Mouse (Mus musculus): Measurements from ENCODE around the gene Eif3k. TPM values are rescaled to one million over a fixed set of nuclear protein-coding genes. Genes with fewer than 3 reads are reported as not detected.

Gene Eif3k
- polyA plus RNA-seq, 1 experiment from 2014 or later, result 356 TPM

DNA sequence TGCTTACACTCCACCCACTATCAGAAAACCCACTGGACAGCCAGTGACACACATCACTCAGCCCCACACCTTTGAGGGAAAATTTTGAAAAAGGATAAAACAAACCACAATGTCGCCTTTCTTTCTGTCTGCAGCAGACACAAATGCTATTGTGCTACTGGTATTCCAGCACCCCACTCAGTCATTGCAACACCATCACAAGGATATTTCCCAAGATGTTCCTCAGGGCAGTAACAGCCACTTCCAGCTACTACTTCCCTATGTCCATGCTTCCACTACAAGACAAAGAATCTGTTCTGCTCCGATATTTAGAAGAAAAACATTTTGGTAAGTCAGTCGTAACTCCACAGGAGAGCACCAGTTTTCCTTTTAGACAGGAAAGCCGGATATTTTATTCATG, 26.9 kb downstream of the Eif3k start:
- Histone ChIP-seq H3K9ac (no peak overlapping the region), H3K4me1 (peaks cover 71% of the 10 kb centered on the region), H3K4me3 (no peak overlapping the region), H3K27ac (peak overlapping the region; percentile 20; the same call in 1 of the 2 replicates), H3K27me3 (no peaks in the 10 kb centered on the region), H3K9me3 (replicated peaks) (no peaks in the 10 kb centered on the region), H3K36me3 (ENCODE audit: poor library complexity, severe bottlenecking) (peaks cover 8% of the 10 kb centered on the region), H3K4me2 (no peak overlapping the region)
- WGBS, result 87% methylated on average over 4 of the region's 4 CpGs
- no peak for ATAC-seq

DNA sequence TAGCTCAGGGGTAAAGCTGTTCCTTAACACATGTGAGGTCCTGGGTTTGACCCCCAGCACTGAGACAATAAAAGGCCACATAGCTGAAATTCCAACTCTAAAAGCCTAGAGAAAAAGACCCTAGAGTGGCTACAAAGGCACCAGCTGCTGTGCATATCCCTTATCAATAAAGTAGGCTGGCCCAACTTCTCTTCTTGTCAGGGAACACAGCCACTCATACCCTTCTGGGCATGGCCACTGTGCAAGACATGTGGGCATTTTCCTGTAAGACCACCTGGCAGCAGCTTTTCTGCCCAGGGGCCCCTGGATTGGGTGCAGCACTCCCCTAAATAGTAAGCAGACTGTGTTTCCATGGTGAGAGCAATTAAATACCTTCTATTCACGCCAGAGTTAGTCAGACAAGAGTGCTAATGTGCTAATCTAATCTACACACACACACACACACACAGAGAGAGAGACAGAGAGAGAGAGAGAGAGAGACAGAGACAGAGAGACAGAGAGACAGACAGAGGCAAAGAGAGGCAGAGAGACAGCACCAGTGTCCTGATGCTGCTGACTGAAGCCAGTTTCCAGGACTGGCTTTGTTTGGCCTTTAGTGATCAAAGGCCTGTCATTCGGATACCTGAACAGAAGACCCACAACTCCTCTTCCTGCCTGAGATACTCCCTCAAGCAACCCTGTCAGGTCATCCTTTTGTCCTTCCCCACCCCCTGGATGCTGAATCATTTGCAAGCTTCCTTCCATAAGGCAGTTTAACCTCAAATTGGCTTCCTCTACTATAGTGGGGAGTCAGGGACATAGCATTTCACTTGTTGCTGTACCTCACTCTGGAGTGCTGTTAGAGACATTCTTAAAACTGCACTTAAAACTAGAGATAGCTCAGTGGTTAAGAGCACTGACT, 27.9 kb downstream of the Eif3k start:
- 0 out of 2 replicates have a peak overlapping the region, but pooled peaks have one; percentile 17 for H3K9ac ChIP-seq
- peaks cover 60% of the 10 kb centered on the region for H3K4me1 ChIP-seq
- no peak overlapping the region for H3K4me3 ChIP-seq
- no peaks in the 10 kb centered on the region for H3K9me3 ChIP-seq (replicated peaks)
- H3K4me2 ChIP-seq, result peak overlapping the region; percentile 21; the same call in 1 of the 2 replicates
- H3K36me3 ChIP-seq (ENCODE audit: poor library complexity, severe bottlenecking), result peaks cover 8% of the 10 kb centered on the region
- peak overlapping the region; percentile 22 for H3K27ac ChIP-seq
- 8% methylated on average over 2 of the region's 2 CpGs for WGBS
- peak; percentile 88 for ATAC-seq
- H3K27me3 ChIP-seq, result no peaks in the 10 kb centered on the region; the same call in 1 of the 2 replicates

DNA sequence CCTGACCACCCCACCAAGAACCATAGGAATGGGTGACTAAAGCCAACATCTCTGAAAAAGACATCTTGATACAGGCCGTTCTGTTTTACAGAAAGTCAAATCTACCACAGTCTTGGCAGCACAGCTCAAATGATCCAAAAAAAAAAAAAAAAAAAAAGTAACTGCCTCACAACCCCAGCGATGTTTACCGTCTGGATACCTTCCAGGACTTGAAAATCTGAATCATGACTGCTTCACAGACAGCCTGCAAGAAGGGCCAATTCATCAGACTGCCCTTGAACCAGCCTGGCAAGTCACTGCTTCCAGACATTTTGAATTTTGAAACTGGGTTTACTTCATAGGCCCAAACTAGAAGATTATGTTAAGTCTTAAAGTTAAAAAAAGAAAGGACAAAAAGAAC, 28.9 kb downstream of the Eif3k start:
- peaks cover 52% of the 10 kb centered on the region for H3K4me1 ChIP-seq
- ATAC-seq, result no peak
- H3K4me3 ChIP-seq, result no peak overlapping the region
- WGBS, result 18% methylated on average over 3 of the region's 3 CpGs
- peak overlapping the region; percentile 22 for H3K27ac ChIP-seq
- H3K36me3 ChIP-seq (ENCODE audit: poor library complexity, severe bottlenecking), result peaks cover 8% of the 10 kb centered on the region
- no peaks in the 10 kb centered on the region for H3K9me3 ChIP-seq (replicated peaks)
- H3K4me2 ChIP-seq, result no peak overlapping the region
- H3K9ac ChIP-seq, result no peak overlapping the region
- peaks cover 4% of the 10 kb centered on the region; the same call in 1 of the 2 replicates for H3K27me3 ChIP-seq

DNA sequence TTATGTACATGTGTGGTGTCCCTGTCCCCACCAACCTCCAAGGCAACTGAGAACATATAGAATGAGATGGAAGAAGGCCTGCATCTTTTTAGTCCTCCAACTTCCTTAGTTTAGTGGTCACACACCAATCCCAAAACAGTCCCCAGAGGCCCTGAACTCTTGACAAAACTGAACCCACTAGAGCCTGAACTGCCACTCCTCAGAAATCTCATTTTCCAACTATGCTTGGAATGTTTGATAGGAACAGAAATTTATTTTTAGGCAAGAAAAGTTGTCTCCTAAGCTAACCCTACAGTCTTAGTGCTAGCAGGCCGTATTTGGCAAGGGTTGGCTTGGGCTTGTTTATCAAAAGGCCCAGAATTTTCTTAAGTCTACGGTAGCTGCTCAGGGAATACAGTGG, 29.9 kb downstream of the Eif3k start:
- Histone ChIP-seq H3K27ac (no peak overlapping the region), H3K9me3 (replicated peaks) (no peaks in the 10 kb centered on the region), H3K9ac (no peak overlapping the region), H3K4me2 (no peak overlapping the region), H3K4me1 (peaks cover 46% of the 10 kb centered on the region), H3K36me3 (ENCODE audit: poor library complexity, severe bottlenecking) (peaks cover 8% of the 10 kb centered on the region), H3K27me3 (peaks cover 5% of the 10 kb centered on the region; the same call in 1 of the 2 replicates), H3K4me3 (no peak overlapping the region)
- no peak for ATAC-seq
- 92% methylated on average over 2 of the region's 2 CpGs for WGBS

DNA sequence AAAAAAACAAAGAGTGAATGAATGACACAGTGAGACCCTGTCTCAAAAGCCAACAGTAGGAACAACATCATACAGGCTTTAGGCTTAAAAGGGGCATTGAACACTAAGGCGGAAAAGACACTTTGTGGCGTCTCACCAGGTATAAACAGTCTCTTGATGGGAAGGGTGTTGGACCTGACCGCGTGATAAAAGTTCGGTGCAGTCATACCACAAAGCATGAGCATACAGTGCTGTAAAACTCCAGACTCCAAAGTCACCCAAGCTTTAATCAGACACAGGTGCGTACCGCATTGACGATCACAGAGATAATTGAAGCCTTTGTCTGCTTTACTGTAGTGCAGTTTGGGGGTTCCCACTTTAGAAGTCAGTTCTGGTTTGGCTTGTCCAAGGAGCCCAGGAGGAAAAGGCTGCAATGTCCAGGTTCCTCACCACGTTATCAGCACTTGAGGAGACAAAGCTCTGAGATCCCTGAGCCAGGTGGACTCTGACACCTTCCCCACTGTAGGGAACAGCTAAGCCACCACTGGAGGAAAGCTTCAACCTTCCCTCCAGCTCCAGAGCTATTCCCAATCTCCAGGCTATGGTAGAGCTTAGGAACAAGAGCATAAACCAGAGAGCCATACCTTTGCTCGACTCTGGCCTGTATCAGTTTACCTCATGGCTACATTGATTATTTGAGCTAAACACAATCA, 31.2 kb downstream of the Eif3k start:
- H3K4me1 ChIP-seq, result peaks cover 51% of the 10 kb centered on the region
- peaks cover 6% of the 10 kb centered on the region; the same call in 1 of the 2 replicates for H3K27me3 ChIP-seq
- H3K4me3 ChIP-seq, result no peak overlapping the region
- H3K4me2 ChIP-seq, result no peak overlapping the region
- H3K36me3 ChIP-seq (ENCODE audit: poor library complexity, severe bottlenecking), result peaks cover 8% of the 10 kb centered on the region
- no peak for ATAC-seq
- H3K9ac ChIP-seq, result no peak overlapping the region
- no peaks in the 10 kb centered on the region for H3K9me3 ChIP-seq (replicated peaks)
- WGBS, result 93% methylated on average over 10 of the region's 10 CpGs
- H3K27ac ChIP-seq, result no peak overlapping the region

DNA sequence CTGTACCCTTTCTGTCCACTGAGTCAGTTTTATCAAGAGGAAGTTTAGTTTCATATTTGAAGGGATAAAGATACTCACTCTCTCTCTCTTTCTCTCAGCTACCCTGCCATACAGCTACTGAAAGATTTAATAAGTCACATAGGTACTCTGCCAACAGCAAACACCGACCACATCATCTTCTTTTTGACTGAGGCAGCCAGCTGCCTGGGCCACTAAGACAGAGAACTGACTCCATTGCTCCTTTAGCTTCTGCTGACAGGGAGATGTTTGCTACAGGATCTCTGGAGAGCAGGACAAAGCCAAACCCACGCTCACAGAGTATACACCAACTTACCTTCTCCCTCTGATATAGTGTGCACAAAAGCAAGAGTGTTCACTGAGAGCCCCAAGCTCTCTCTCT, 32.4 kb downstream of the Eif3k start:
- no peak for ATAC-seq
- no peak overlapping the region for H3K27ac ChIP-seq
- no peak overlapping the region for H3K9ac ChIP-seq
- peaks cover 6% of the 10 kb centered on the region; the same call in 1 of the 2 replicates for H3K27me3 ChIP-seq
- 89% methylated on average over 2 of the region's 2 CpGs for WGBS
- peaks cover 53% of the 10 kb centered on the region for H3K4me1 ChIP-seq
- H3K4me3 ChIP-seq, result no peak overlapping the region
- H3K4me2 ChIP-seq, result no peak overlapping the region
- peaks cover 8% of the 10 kb centered on the region for H3K36me3 ChIP-seq (ENCODE audit: poor library complexity, severe bottlenecking)
- H3K9me3 ChIP-seq (replicated peaks), result no peaks in the 10 kb centered on the region

- H3K4me3 ChIP-seq, result no peak overlapping the region
- no peak for ATAC-seq
- no peak overlapping the region for H3K4me2 ChIP-seq
- peaks cover 9% of the 10 kb centered on the region for H3K36me3 ChIP-seq (ENCODE audit: poor library complexity, severe bottlenecking)
- peaks cover 50% of the 10 kb centered on the region for H3K4me1 ChIP-seq
- no peak overlapping the region for H3K27ac ChIP-seq
- 97% methylated on average over 7 of the region's 7 CpGs for WGBS
- peaks cover 6% of the 10 kb centered on the region; the same call in 1 of the 2 replicates for H3K27me3 ChIP-seq
- H3K9ac ChIP-seq, result no peak overlapping the region
- H3K9me3 ChIP-seq (replicated peaks), result no peaks in the 10 kb centered on the region
Measured at GRCm38 (mm10) chr7:28948746-28949145, 32.9 kb downstream of the Eif3k start.

- WGBS, result 41% methylated on average over 1 of the region's 1 CpGs
- ATAC-seq, result no peak
- no peak overlapping the region for H3K4me3 ChIP-seq
Measured at GRCm38 (mm10) chr7:28946271-28946610, 35.4 kb downstream of the Eif3k start.

GRCm38 (mm10) chr7:28945416-28946270, 36.0 kb downstream of the Eif3k start:
- Histone ChIP-seq H3K9ac (peak overlapping the region; percentile 31; the same call in 1 of the 2 replicates), H3K4me2 (0 out of 2 replicates have a peak overlapping the region, but pooled peaks have one; percentile 0), H3K27me3 (peaks cover 6% of the 10 kb centered on the region; the same call in 1 of the 2 replicates), H3K4me1 (peaks cover 30% of the 10 kb centered on the region), H3K4me3 (no peak overlapping the region), H3K27ac (peak overlapping the region; percentile 57), H3K9me3 (replicated peaks) (no peaks in the 10 kb centered on the region), H3K36me3 (ENCODE audit: poor library complexity, severe bottlenecking) (peaks cover 16% of the 10 kb centered on the region)
- WGBS, result 18% methylated on average over 10 of the region's 10 CpGs
- ATAC-seq, result peak; percentile 75

More at GRCm38 (mm10) chr7:28946271-28946610, 35.4 kb downstream of the Eif3k start:
- Histone ChIP-seq H3K4me1 (peaks cover 30% of the 10 kb centered on the region), H3K27me3 (peaks cover 6% of the 10 kb centered on the region; the same call in 1 of the 2 replicates), H3K27ac (no peak overlapping the region), H3K36me3 (ENCODE audit: poor library complexity, severe bottlenecking) (peaks cover 17% of the 10 kb centered on the region), H3K9me3 (replicated peaks) (no peaks in the 10 kb centered on the region), H3K9ac (no peak overlapping the region), H3K4me2 (no peak overlapping the region)

DNA sequence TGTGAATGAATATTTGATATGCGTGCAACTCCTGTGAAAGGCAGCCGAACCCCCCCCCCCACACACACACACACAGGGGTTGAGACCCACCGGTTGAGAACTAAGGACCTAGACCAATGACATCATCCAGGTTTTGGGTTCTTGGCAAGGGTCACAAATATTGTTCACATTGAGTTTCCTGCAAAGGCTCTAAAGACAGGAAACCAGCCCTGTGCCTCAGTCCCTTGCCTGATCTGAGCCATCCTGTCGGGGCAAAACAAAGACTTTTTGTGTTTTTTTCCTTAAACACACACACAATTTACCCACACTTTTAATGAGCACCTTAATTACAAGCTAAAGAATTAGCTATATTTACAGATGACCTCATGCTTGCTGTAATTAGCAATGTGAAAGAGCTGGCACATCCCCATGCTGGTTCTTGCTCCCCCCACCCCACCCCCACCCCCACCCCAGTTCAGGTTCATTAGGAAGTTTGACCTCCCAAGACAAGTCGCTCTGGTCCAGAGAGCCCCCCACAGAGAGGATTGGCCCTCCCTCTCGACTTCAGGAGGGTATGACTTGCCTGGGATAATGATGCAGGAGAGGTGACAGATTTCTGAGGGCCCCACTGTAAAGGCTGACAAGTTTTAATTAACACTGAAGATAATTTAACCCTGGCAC, 36.8 kb downstream of the Eif3k start:
- Histone ChIP-seq H3K27ac (peak overlapping the region; percentile 57), H3K4me1 (peaks cover 30% of the 10 kb centered on the region), H3K9me3 (replicated peaks) (no peaks in the 10 kb centered on the region), H3K4me3 (no peak overlapping the region), H3K36me3 (ENCODE audit: poor library complexity, severe bottlenecking) (peaks cover 9% of the 10 kb centered on the region; the same call in 1 of the 2 replicates), H3K4me2 (0 out of 2 replicates have a peak overlapping the region, but pooled peaks have one; percentile 0), H3K27me3 (peaks cover 6% of the 10 kb centered on the region; the same call in 1 of the 2 replicates), H3K9ac (0 out of 2 replicates have a peak overlapping the region, but pooled peaks have one; percentile 31)
- 25% methylated on average over 6 of the region's 6 CpGs for WGBS
- ATAC-seq, result peak; percentile 58; the same call in 1 of the 2 replicates
